Mouse (Mus musculus) neural tube, embryonic 15.5 days (tissue): ENCODE measurements around the gene Ankrd49. TPM values are rescaled to one million over a fixed set of nuclear protein-coding genes. Genes with fewer than 3 reads are reported as not detected.

ENCODE experiments used
- ATAC-seq: fragments of 200-750 bp; cut with Nextera tagmentation; 2 replicates; pipeline ENCODE4 v1.8.0; 2017; ENCODE audit warnings: mild to moderate bottlenecking, moderate TSS enrichment, moderate library complexity; ENCODE audit not compliant: low FRiP score
- H3K27ac ChIP-seq: fragments of 300-500 bp; sonication (generic); replicated peaks from 2 replicates; pipeline ENCODE4 v1.5.1; 2015; ENCODE audit warnings: mild to moderate bottlenecking, inconsistent platforms
- H3K27me3 ChIP-seq: fragments of 300-500 bp; sonication (generic); replicated peaks from 2 replicates; pipeline ENCODE4 v1.6.1; 2015; ENCODE audit warnings: inconsistent platforms
- H3K36me3 ChIP-seq: fragments of 300-500 bp; sonication (generic); 2 replicates; pipeline ENCODE4 v1.6.1; 2015; ENCODE audit warnings: inconsistent platforms
- H3K4me1 ChIP-seq: fragments of 300-500 bp; sonication (generic); 2 replicates; pipeline ENCODE4 v1.6.1; 2015; ENCODE audit warnings: inconsistent platforms
- H3K4me2 ChIP-seq: fragments of 300-500 bp; sonication (generic); 2 replicates; pipeline ENCODE4 v1.6.1; 2015; ENCODE audit warnings: inconsistent platforms, mild to moderate bottlenecking, moderate library complexity
- H3K4me3 ChIP-seq: fragments of 300-500 bp; sonication (generic); replicated peaks from 2 replicates; pipeline ENCODE4 v1.5.1; 2015; ENCODE audit warnings: mild to moderate bottlenecking, inconsistent platforms
- H3K9ac ChIP-seq: fragments of 300-500 bp; sonication (generic); replicated peaks from 2 replicates; pipeline ENCODE4 v1.6.1; 2015; ENCODE audit warnings: mild to moderate bottlenecking, inconsistent platforms
- H3K9me3 ChIP-seq: fragments of 300-500 bp; sonication (generic); replicated peaks from 2 replicates; pipeline ENCODE4 v1.6.1; 2016; ENCODE audit warnings: inconsistent platforms
- WGBS: fragments of 180-500 bp; shearing (Covaris S2); methylation state at CpG from one replicate; pipeline ENCODE4 v1.1.7; 2015; ENCODE audit warnings: mixed read lengths; 5-methylcytosine and 5-hydroxymethylcytosine counted together
- polyA plus RNA-seq: library from polyadenylated mRNA; unstranded; fragments of >200 nt; fragmentation: Nextera tagmentation; extraction: Ambion mirVana; gene quantifications from 2 replicates; pipeline ENCODE4 v1.2.1, GENCODE M21; 2015

Gene Ankrd49
- polyA plus RNA-seq, 1 experiment from 2014 or later: 22.4 TPM

DNA sequence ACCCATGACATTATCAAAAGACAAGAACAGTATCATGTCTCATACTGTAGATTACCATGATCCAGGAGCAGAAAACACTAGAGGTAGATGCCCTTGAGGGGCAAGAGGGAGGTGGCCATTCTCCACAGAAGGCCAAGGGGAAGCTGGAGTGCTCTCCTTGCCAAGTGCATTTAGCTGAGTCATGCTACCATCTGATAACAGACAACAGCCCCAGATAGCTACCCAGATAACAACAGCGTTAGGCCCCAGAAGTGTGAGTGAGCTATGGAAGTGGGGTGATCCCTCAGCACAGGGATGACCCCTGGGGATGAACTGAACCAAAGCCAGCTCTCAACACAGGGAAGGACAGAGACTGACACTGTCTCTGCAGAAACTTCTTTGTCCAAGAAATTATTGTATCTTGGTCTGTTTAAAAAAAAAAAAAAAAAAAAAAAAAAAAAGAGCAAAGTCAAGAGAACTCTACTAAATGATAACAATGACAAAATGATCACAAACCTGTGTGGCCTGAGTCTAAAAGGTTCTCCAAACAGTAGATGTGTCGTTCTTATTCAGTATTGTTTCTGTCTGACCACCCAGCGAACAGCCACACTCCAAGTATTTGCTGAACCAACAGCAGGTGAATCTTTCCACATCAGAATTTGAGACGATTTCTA is 45.0 kb downstream of the Ankrd49 start:
- Histone ChIP-seq H3K36me3 (no peaks in the 10 kb centered on the region), H3K27ac (no peak overlapping the region), H3K9me3 (no peaks in the 10 kb centered on the region), H3K9ac (no peak overlapping the region), H3K4me1 (no peaks in the 10 kb centered on the region), H3K4me2 (no peak overlapping the region), H3K27me3 (no peaks in the 10 kb centered on the region), H3K4me3 (no peak overlapping the region)
- no peak for ATAC-seq
- 86% methylated on average over 4 of the region's 4 CpGs for WGBS

DNA sequence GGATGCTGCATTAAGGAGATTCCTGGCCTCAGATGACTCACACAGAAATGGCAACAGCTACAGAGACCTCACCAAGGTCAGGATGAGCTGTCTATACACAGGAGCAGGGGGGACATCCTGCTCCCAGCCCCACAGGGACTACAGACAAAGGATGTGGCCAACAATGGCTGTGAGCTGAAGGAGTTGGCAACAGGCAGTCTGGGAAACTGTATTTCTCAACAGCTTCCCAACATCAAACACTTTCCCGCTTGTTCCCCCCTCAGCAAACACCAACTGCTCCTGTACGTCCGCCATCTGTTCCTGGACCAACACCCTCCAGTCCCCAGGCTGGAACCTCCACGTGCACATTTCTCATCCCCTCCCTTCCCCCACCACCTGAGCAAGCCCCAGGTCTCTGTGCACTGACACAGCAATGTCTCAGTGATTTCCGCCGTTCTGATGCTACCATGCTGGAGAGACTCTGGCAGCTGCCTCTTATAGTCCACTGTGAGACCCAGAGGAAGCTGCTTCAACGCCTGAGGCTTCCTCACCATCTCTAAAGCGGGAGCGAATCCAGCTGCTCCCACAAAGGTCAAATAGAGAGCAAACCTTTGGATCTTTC is 53.6 kb downstream of the Ankrd49 start:
- Histone ChIP-seq H3K27ac (no peak overlapping the region), H3K27me3 (no peaks in the 10 kb centered on the region), H3K9me3 (no peaks in the 10 kb centered on the region), H3K4me2 (no peak overlapping the region), H3K4me1 (0 out of 2 replicates have a peak, but pooled peaks cover 6% of the 10 kb centered on the region), H3K36me3 (no peaks in the 10 kb centered on the region), H3K9ac (no peak overlapping the region), H3K4me3 (no peak overlapping the region)
- peak; percentile 28; the same call in 1 of the 2 replicates for ATAC-seq
- 33% methylated on average over 9 of the region's 9 CpGs for WGBS

Other genes with a start within 250 kb of the Ankrd49 start
- 6.8 and 9.3 TPM in 2 replicates for gene Amotl1, start 139.8 kb downstream of the Ankrd49 start, polyA plus RNA-seq
- 0.31 TPM in 2 replicates for gene Piwil4, start 44.1 kb downstream of the Ankrd49 start, polyA plus RNA-seq
- 2.2 and 2.6 TPM in 2 replicates for gene Fut4, start 32.5 kb downstream of the Ankrd49 start, polyA plus RNA-seq
- gene 1700012B09Rik, start 13.8 kb downstream of the Ankrd49 start, polyA plus RNA-seq: 0.65 and 1.0 TPM in 2 replicates
- 10.8 and 14.3 TPM in 2 replicates for gene Mre11a, start 202 bp downstream of the Ankrd49 start, polyA plus RNA-seq
- gene Gpr83, start 75.4 kb upstream of the Ankrd49 start, polyA plus RNA-seq: 1.1 and 4.4 TPM in 2 replicates
- 1.9 TPM in 1 of 2 replicates, not detected in the other for gene Izumo1r, start 119.1 kb upstream of the Ankrd49 start, polyA plus RNA-seq